21 mouse cellular contexts compared by ENCODE assay signal in the genomic region with DNA sequence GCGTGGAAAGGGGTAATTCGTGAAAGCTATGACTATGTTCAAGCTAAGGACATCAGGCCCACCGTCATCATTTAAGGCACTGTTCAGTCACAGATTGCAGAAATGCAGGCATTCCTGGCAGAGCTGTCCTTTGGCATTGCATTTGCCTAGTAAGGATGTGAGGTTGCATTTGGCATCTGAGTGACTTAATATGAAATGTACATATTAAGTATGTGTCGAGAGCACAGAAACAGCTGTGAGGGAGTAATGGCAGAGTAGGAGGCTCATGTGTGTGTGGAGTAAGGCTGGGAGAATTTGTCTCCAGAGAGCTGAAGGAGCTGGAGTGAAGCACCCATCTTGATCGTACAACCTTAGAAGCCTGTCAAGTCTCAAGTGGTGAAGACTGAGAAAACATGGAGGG.
DNase-seq lines count a peak whose midpoint lies in the region; ATAC-seq and TF ChIP-seq lines count a peak whose summit lies in the region.
"Had no signal": no experiment of that assay in that cellular context is flagged by ENCODE, and none has a peak within 500 bp of the region (broad histone marks: within the 10 kb centered on the region; RNA-seq: fewer than 3 reads in every experiment).

No protein-coding gene starts in this region.

- H3K27me3 ChIP-seq in heart, embryonic 10.5 days (ENCODE audit: insufficient read depth, poor library complexity, severe bottlenecking): no peaks in the 10 kb centered on the region
- H3K27me3 ChIP-seq in lung, embryonic 14.5 days (ENCODE audit: insufficient read depth, low read length): no peaks in the 10 kb centered on the region
- H3K27me3 ChIP-seq: embryonic facial prominence, embryonic 12.5 days; embryonic facial prominence, embryonic 15.5 days; forebrain, embryonic 12.5 days; heart, embryonic 13.5 days; hindbrain, embryonic 12.5 days; hindbrain, embryonic 15.5 days had no signal

- no peak for TF ChIP-seq CTCF in lung, embryonic 14.5 days (IDR thresholded peaks at IDR 0.05; ENCODE audit: low read depth)
- no peak for TF ChIP-seq CTCF in brain, embryonic 14.5 days (IDR thresholded peaks at IDR 0.05; ENCODE audit: borderline replicate concordance, extremely low read depth, insufficient read depth, insufficient read length)

- TF ChIP-seq POLR2A in brain, embryonic 14.5 days (IDR thresholded peaks at IDR 0.05; ENCODE audit: borderline replicate concordance, extremely low read depth, insufficient read depth, insufficient read length, poor library complexity, severe bottlenecking): no peak

- no peak for ATAC-seq in lung, embryonic 14.5 days (ENCODE audit: insufficient read depth)
- ATAC-seq: CD4-positive, CD25-positive, alpha-beta regulatory T cell, adult 4 months had no signal

- H3K4me2 ChIP-seq in lung, embryonic 14.5 days: no peak overlapping the region
- H3K4me2 ChIP-seq: embryonic facial prominence, embryonic 12.5 days; embryonic facial prominence, embryonic 15.5 days; forebrain, embryonic 12.5 days; heart, embryonic 13.5 days; hindbrain, embryonic 12.5 days; hindbrain, embryonic 15.5 days had no signal

- H3K4me1 ChIP-seq in heart, embryonic 10.5 days: no peaks in the 10 kb centered on the region
- no peaks in the 10 kb centered on the region for H3K4me1 ChIP-seq in lung, embryonic 14.5 days (ENCODE audit: insufficient read depth)
- H3K4me1 ChIP-seq: embryonic facial prominence, embryonic 12.5 days; embryonic facial prominence, embryonic 15.5 days; forebrain, embryonic 12.5 days; heart, embryonic 13.5 days; hindbrain, embryonic 12.5 days; hindbrain, embryonic 15.5 days had no signal

- H3K4me3 ChIP-seq in heart, embryonic 10.5 days: no peak overlapping the region
- H3K4me3 ChIP-seq in lung, embryonic 14.5 days (ENCODE audit: low read depth, low read length): no peak overlapping the region
- H3K4me3 ChIP-seq: embryonic facial prominence, embryonic 12.5 days; embryonic facial prominence, embryonic 15.5 days; forebrain, embryonic 12.5 days; heart, embryonic 13.5 days; hindbrain, embryonic 12.5 days; hindbrain, embryonic 15.5 days had no signal

- H3K27ac ChIP-seq in heart, embryonic 10.5 days: no peak overlapping the region
- H3K27ac ChIP-seq in lung, embryonic 14.5 days (ENCODE audit: low read depth): no peak overlapping the region
- H3K27ac ChIP-seq: embryonic facial prominence, embryonic 12.5 days; embryonic facial prominence, embryonic 15.5 days; forebrain, embryonic 12.5 days; heart, embryonic 13.5 days; hindbrain, embryonic 12.5 days; hindbrain, embryonic 15.5 days had no signal

- intact Hi-C loops in heart, postnatal 14 days (cut with DNase I): no loop called here

- no peaks in the 10 kb centered on the region for H3K36me3 ChIP-seq in heart, embryonic 10.5 days
- no peaks in the 10 kb centered on the region for H3K36me3 ChIP-seq in lung, embryonic 14.5 days (ENCODE audit: insufficient read depth)
- H3K36me3 ChIP-seq: embryonic facial prominence, embryonic 12.5 days; embryonic facial prominence, embryonic 15.5 days; forebrain, embryonic 12.5 days; heart, embryonic 13.5 days; hindbrain, embryonic 12.5 days; hindbrain, embryonic 15.5 days had no signal

- peak; percentile 20 for DNase-seq in heart, embryonic 10.5 days (ENCODE audit: low spot score)
- no peak for DNase-seq in heart, postnatal 14 days
- peak; percentile 52 for DNase-seq in lung, embryonic 14.5 days
- DNase-seq in lung, postnatal 10 days: no peak
- DNase-seq in brain, embryonic 14.5 days (ENCODE audit: low read depth): peak; percentile 68
- DNase-seq in left cerebral cortex, adult 11 months (ENCODE audit: low spot score): no peak
- DNase-seq: adrenal gland, adult 8-10 months; adrenal gland, postnatal 25 days; cerebellum, adult 11 months; cerebellum, adult 2 months; cerebellum, adult 9-11 months; cerebellum, postnatal 25 days; gastrocnemius, postnatal 25 days; heart, adult 18-20 months had no signal

- no peaks in the 10 kb centered on the region for H3K9me3 ChIP-seq in heart, embryonic 10.5 days
- H3K9me3 ChIP-seq in lung, embryonic 14.5 days (ENCODE audit: low read depth, low read length): no peaks in the 10 kb centered on the region
- H3K9me3 ChIP-seq: embryonic facial prominence, embryonic 12.5 days; embryonic facial prominence, embryonic 15.5 days; forebrain, embryonic 12.5 days; heart, embryonic 13.5 days; hindbrain, embryonic 12.5 days; hindbrain, embryonic 15.5 days had no signal

- 74% methylated on average over 5 of the region's 5 CpGs for WGBS in heart, embryonic 10.5 days
- WGBS in lung, embryonic 14.5 days: 57% methylated on average over 5 of the region's 5 CpGs

- no peak overlapping the region for H3K9ac ChIP-seq in lung, embryonic 14.5 days
- H3K9ac ChIP-seq: embryonic facial prominence, embryonic 12.5 days; embryonic facial prominence, embryonic 15.5 days; forebrain, embryonic 12.5 days; heart, embryonic 13.5 days; hindbrain, embryonic 12.5 days; hindbrain, embryonic 15.5 days had no signal

Comparison
In these comparisons a context has a peak if more than half of its experiments do, and no peak if none do; other contexts are left out.
1. DNase-seq: peak in heart, embryonic 10.5 days (single experiment), lung, embryonic 14.5 days (single experiment) and brain, embryonic 14.5 days (single experiment); none in heart, postnatal 14 days (0 of 2), lung, postnatal 10 days (single experiment) and left cerebral cortex, adult 11 months (single experiment).